Mouse (Mus musculus): ENCODE data around the gene Btbd35f1. TPM values are rescaled to one million over a fixed set of nuclear protein-coding genes. Genes with fewer than 3 reads are reported as not detected.
"Not testable (repeated sequence)": the region's sequence is repeated elsewhere in the genome, so short reads cannot be mapped to it uniquely, and the experiment has no call there.

Btbd35f1 gene
- not detected in 2 replicates for polyA plus RNA-seq (2012; rRNA removed)

- not testable (repeated sequence) for DNase-seq (ENCODE audit: low read depth, low spot score)
- WGBS: no CpG with 5 or more reads among the region's 3 CpGs
Measured at GRCm38 (mm10) chrX:32559755-32560154, at the start of gene Btbd35f1. Gene Btbd35f1, plus strand, starts transcription at chrX:32560055.

DNA sequence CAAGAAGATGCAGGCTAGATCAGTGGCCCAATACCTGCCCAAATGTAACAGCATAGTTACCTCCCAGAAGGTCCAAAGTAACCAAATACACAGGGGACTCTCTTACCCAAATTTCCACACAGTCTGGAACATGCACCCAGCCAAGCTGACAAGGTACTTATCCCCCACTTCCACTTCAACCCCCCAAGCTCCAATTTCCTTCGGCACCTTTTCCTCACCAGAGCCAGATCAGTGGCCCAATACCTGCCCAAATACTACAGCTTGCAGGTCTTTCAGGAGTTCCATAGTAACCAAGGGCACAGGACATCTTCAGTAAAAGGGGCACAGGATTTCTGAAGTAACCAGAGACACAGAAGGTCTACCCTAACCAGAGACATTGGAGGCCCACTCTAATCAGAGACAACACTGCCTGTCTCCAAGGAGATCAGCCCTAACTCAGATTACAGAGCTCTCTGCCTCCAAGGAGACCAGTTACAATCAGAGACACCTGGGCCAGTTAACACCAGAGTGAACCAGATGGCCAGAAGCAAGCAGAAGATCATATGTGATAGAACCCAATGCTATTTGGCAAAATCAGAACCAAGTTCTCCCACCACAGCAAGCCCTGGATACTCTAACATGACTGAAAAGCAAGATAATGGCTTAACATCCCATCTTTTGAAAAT, 31.2 kb downstream of the Btbd35f1 start:
- not testable (repeated sequence) for DNase-seq (ENCODE audit: low read depth, low spot score)
- 94% methylated on average over 1 of the region's 1 CpGs for WGBS

GRCm38 (mm10) chrX:32601008-32601407, 41.2 kb downstream of the Btbd35f1 start:
- not testable (repeated sequence) for DNase-seq (ENCODE audit: low read depth, low spot score)
- WGBS: 93% methylated on average over 1 of the region's 2 CpGs

GRCm38 (mm10) chrX:32601425-32601824, 41.6 kb downstream of the Btbd35f1 start:
- WGBS: 80% methylated on average over 3 of the region's 3 CpGs
- DNase-seq (ENCODE audit: low read depth, low spot score): not testable (repeated sequence)

Other genes with a start within 250 kb of the Btbd35f1 start
- gene Gm5926, start 90.7 kb downstream of the Btbd35f1 start, polyA plus RNA-seq (2012; rRNA removed): not detected in 2 replicates
- gene Btbd35f21, start 166.1 kb downstream of the Btbd35f1 start, polyA plus RNA-seq (2012; rRNA removed): not detected in 2 replicates

All from large intestine, adult 2 months (tissue).